Mouse (Mus musculus): ENCODE data around the gene Adgrg1.
A peak's percentile ranks its signal among the peaks of the same experiment; 100 is the strongest.

Gene Adgrg1

GRCm38 (mm10) chr8:94976651-94977417 lies 2.3 kb downstream of the Adgrg1 start:
- peak; percentile 77 for DNase-seq (ENCODE audit: low read depth, low spot score)

GRCm38 (mm10) chr8:94978131-94978530 lies 3.6 kb downstream of the Adgrg1 start:
- DNase-seq (ENCODE audit: low read depth, low spot score), result no peak

DNA sequence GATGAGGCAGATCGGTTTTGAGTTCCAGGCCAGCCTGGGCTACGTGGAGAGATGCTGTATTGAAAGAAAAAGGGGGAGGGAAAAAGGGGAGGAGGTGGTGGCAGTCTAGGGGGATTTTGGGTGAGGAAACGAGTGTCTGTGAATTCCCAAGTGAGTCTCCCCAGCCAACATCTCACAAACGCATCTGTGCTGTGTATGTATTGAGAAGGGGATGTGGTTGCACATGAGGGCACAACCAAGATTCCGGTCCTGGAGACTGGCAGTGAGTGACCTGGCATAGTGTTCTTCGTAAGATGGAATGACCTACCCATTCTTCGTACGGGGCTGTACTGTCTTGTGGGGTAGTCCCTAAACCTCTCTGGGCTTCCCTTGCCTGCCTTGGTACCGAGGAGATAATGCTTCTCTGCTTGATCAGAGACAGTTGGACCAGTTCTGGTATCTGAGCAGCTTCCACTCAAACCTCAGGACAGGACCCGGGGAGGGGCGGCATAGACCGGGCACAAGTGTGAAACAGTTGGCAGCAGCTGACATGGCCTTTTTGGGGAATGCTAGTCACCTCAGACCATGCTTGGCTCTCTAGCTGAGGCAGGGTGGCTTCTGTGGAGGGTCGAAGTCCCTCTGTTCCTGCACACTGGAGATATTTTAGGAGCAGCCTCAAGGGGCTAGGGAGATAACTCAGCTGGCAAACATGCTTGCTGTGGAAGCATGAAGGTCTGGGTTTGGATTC lies 4.2 kb downstream of the Adgrg1 start:
- no peak for DNase-seq (ENCODE audit: low read depth, low spot score)

DNA sequence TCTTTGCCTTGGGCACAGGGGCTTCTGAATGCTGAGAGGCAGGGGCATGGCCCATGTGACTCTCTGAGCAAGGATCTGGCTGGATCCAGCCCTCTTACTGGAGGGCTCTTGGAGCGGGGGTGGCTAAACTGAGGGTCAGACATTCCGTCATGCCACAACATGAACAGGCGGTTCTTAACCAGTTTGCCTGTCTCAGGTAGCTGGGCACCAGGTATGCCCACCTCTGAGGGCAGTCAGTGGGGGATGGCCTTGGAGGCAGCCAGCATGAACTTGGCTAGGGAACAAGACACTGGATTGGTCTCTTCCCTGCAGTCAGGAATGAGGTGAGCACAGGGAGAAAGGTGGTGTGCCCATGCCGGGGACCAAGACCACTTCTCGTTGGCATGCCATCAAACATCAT lies 5.6 kb downstream of the Adgrg1 start:
- no peak for DNase-seq (ENCODE audit: low read depth, low spot score)

DNA sequence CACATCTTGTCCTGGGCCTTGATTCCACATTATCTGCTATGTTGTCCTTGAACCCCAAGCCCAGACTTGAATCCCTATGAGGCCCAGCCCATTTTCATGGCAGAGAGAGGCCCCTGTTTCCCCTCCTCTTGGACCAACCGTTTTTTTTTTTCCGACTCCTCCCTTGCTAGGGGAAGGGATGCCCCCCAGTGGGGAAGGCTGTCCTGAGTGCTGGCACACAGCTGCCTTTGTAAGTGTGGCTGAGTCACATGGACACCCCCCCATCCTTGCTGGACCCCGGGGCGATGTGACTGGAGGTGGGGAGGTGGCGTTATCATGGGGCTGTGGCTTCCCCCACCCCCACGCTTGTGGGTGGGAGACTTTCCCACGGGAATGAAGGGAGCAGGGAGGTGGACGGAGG lies 6.4 kb downstream of the Adgrg1 start:
- no peak for DNase-seq (ENCODE audit: low read depth, low spot score)

GRCm38 (mm10) chr8:94981848-94982247 lies 7.3 kb downstream of the Adgrg1 start:
- no peak for DNase-seq (ENCODE audit: low read depth, low spot score)

DNA sequence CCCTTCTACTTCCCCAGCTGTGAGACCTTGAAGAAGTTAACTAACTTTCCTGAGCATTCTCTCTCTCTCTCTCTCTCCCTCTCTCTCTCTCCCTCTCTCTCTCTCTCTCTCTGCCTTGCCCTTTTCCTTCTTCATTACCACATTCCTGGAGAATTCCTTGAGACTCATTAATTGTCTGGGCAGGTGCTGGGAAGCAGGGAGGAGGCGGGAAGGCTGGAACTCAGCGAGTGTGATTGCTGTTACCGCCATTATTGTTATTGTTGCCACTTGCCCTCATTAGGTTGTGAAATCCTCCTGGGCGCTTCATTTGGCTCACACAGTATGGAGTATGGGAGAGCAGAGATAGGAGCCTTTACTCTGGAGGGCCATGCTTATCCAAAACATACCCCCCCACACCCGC lies 8.6 kb downstream of the Adgrg1 start:
- DNase-seq (ENCODE audit: low read depth, low spot score), result peak; percentile 71

DNA sequence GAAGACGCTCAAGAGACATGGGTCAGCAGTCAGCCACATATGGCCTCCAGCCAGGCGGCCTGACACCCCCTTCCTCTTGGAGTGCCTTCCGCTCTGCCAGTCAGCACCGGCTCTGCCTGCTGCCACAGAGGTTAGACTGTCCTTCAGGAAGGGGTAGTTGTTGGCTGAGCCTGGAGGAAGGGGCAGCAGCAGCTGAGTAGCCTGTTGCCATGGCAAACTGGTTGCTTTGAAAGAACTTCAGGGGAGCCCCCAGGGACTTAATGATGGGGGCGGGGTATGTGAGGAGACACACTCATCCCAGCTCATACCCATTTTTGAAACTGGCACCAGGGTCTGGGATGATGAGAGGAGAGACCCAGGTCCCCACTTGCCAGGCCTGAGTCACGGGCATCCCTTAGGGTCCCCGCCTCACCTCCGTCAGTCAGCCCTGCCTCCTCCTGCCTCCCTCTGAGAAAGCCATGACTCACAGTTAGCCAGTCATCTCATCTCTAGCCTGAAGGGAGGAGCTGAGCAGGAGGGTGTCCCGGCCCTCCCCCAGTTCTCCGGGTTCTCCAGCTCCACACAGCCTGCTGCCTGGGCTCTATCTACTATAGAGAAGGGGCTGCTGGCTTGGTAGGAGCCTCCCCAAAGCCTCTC lies 9.4 kb downstream of the Adgrg1 start:
- DNase-seq (ENCODE audit: low read depth, low spot score), result peak; percentile 59

DNA sequence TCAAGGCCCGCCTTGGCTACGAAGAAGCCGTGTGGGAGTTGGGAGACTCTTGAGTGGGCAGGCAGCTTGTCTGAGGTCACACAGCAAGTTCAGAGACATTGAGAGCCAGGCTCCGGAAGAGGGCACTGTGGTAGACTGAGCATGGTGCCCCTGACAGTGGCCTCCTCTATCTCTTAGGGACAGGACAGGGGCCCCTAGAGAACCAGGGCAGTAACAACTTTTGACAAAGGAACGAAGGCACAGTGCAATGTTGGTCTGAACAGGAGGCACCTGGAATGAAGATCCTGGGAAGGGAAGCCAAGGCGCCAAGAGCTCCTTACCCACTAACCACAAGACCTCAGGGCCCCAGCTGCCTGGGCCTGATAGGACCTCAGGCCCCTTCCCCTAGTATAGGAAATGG lies 10.5 kb downstream of the Adgrg1 start:
- DNase-seq (ENCODE audit: low read depth, low spot score), result no peak

DNA sequence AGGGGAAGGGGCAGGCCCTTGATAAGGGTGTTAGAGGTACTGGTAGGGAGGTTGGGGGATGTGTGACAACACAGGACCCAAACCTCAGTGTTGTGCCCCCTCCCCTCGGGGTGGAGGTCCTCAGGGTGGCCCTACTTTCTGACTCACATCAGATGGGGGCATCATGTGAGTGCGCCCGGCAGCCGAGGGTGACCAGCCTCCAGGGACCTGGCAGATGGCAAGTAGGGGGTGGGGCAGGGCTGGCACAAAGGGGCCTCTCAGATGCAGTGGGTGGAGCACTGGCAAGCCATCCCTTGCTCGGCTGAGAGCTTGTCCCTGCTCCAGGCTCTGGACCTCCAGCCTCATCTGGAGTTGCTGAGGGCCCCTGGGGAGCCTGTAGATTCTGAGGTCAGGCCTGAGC lies 12.1 kb downstream of the Adgrg1 start:
- no peak for DNase-seq (ENCODE audit: low read depth, low spot score)

GRCm38 (mm10) chr8:94987553-94987952 lies 13.0 kb downstream of the Adgrg1 start:
- no peak for DNase-seq (ENCODE audit: low read depth, low spot score)

DNA sequence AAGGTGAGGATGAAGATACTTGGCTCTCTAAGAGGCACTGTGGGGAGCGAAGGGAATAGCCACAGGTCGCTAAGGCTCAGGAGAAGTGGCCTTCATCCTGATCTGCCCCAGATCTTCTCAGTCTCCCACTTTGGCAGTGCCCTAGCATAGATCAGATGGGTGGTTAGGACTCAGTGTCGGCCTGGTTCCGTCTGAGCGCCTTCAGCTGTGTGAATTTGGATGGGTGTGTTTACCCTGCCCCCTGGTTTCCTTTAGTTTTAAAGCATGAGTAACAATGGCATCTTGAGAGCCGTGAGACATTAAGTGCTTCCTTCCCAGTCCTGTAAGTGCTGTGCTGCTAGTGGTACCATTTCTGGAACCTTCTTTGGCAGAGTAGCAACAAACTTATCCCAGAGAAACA lies 14.1 kb downstream of the Adgrg1 start:
- no peak for DNase-seq (ENCODE audit: low read depth, low spot score)

GRCm38 (mm10) chr8:94989711-94990110 lies 15.2 kb downstream of the Adgrg1 start:
- DNase-seq (ENCODE audit: low read depth, low spot score), result no peak

GRCm38 (mm10) chr8:94990598-94991453 lies 16.3 kb downstream of the Adgrg1 start:
- no peak for DNase-seq (ENCODE audit: low read depth, low spot score)

- DNase-seq (ENCODE audit: low read depth, low spot score), result no peak
Observed at GRCm38 (mm10) chr8:94991454-94991994, 17.0 kb downstream of the Adgrg1 start.

DNA sequence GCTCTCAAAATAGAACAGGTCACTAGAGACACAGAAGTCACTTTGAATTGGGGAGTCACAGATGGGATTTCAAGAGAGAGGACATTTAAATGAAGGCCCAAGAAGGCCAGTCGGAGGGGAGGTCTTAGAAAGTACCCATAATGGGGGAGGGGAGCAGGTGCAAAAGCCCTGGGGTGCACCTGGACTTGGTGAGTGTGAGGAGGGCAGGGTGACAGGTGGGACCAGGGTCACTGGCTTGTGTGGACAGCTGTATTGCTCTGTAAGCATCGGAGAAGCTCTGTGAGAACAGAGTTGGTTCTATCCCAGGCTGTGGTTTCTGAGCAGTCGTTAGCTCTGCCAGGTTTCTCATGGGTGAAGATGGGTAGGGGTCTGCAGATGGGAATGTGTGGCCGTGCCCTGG lies 17.5 kb downstream of the Adgrg1 start:
- no peak for DNase-seq (ENCODE audit: low read depth, low spot score)

GRCm38 (mm10) chr8:94992534-94992933 lies 18.0 kb downstream of the Adgrg1 start:
- DNase-seq (ENCODE audit: low read depth, low spot score), result no peak

DNA sequence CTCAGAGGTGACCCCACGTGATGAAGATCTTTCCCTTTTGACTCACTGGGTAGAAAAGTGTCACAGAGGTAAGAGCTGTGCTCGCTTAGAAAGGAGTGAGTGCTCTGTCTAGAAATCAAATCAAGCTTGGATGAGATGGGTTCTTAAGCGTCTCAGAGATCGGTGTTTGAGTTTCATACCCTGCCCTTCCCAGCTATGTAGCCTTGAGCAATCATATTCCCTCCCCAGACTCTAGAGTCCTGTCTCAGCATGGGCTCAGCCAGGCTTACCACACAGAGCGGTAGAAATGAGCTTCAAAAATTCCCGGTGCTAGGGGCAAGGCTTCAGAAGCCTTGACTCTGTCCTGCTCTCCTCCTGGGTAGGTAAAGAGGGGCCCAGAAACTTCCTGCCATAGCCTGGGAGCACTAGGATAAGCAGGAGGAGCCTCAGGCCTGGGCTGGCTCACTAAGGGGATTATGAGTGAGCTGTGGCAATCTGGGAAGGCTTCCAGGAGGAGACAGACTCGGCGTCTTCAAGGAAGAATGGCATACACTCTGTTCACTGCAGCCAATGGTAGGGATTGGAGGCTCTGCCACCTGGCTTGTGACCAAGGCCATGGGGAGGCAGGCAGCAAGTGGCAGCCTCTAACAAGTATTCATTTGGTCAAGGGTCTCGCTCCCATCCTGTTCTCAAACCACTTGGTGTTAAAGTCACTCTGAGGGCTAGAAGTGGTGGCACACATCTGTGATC lies 18.6 kb downstream of the Adgrg1 start:
- no peak for DNase-seq (ENCODE audit: low read depth, low spot score)

DNA sequence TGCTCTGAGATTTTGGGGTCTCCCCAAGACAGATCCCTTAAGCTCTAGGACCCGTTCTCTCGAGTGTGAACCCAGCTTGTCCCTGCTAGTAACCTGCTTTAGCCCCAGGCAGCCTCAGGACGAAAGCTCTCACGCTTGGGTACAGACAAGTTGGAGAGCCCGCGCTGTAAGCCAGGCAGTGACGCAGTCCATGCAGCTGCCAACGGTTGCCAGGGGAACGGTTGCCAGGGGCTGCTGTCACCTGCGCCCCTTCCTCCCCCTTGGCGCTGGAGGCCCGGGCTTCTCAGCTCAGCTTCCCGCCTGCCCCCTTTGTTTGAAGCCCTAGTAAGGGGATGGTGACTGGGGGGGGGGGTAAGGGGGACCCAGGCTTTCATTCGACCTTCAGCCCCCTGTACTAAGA lies 19.5 kb downstream of the Adgrg1 start:
- peak; percentile 37 for DNase-seq (ENCODE audit: low read depth, low spot score)

DNA sequence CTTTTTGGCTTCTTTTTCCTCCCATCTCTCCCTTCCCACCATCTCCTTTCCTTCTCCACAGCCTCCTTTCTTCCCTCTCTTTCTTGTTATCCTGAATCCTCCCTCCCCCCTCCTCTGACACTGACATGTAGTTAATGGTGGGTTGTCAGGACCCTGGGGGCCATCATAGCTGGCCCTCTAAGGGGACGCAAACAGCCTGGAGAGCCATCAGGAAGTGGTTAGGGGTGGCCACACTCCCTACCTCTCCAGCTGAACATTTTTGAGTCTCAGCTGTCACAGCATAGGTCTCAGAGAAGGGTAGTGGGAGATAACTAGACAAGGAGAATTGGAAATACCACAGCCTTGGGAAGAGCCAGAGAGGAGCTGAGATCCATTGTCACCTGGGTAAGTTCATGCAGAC lies 20.0 kb downstream of the Adgrg1 start:
- no peak for DNase-seq (ENCODE audit: low read depth, low spot score)

Data from ZHBTc4 (cell line).